In genomic region chr12:50558231-50558630, GRCm38 (mm10) we compare ENCODE assay signal across 20 mouse cellular contexts.
DNase-seq lines count a peak whose midpoint lies in the region; ATAC-seq and TF ChIP-seq lines count a peak whose summit lies in the region.
"Had no signal": no experiment of that assay in that cellular context is flagged by ENCODE, and none has a peak within 500 bp of the region (broad histone marks: within the 10 kb centered on the region; RNA-seq: fewer than 3 reads in every experiment).

No protein-coding gene starts in this region.

- peak overlapping the region; percentile 31; the same call in 1 of the 2 replicates for H3K27ac ChIP-seq in gastrocnemius, adult 2 months
- H3K27ac ChIP-seq in layer of hippocampus, adult 2 months: peak overlapping the region; percentile 24; the same call in 1 of the 2 replicates
- H3K27ac ChIP-seq: hindbrain, embryonic 12.5 days; left cerebral cortex, adult 2 months; neural tube, embryonic 15.5 days; stomach, postnatal 0 days had no signal

- intact Hi-C loops in gastrocnemius, adult 2 months (cut with DNase I): no loop called here

- ATAC-seq in erythroid progenitor cell, adult 5-6 weeks (replicated peaks; ENCODE audit: low FRiP score, poor library complexity, severe bottlenecking): no peak
- ATAC-seq: forebrain, embryonic 14.5 days had no signal

- no peak overlapping the region for H3K4me3 ChIP-seq in gastrocnemius, adult 2 months
- no peak overlapping the region for H3K4me3 ChIP-seq in layer of hippocampus, adult 2 months
- H3K4me3 ChIP-seq: erythroblast, embryonic 14.5 days; hindbrain, embryonic 12.5 days; left cerebral cortex, adult 2 months; neural tube, embryonic 15.5 days had no signal

- TF ChIP-seq CTCF in gastrocnemius, adult 2 months (IDR thresholded peaks at IDR 0.05): peak; percentile 24; the same call in 1 of the 2 replicates
- peak; percentile 49 for TF ChIP-seq CTCF in layer of hippocampus, adult 2 months (conservative IDR thresholded peaks at IDR 0.05)

- no peak for DNase-seq in gastrocnemius, adult 2 months
- DNase-seq in gastrocnemius, postnatal 4 days (ENCODE audit: low spot score in 2 of 2): no peak
- DNase-seq in layer of hippocampus, adult 2 months (ENCODE audit: low spot score in 2 of 2): no peak
- DNase-seq in layer of hippocampus, postnatal 25 days (ENCODE audit: extremely low spot score in 1 of 2, low spot score in 1 of 2): no peak
- DNase-seq in retina, postnatal 1 day: peak; percentile 10
- DNase-seq in retina, embryonic 14.5 days (ENCODE audit: low spot score): no peak
- DNase-seq in cerebellum, postnatal 4 days (ENCODE audit: low spot score in 2 of 2): no peak
- DNase-seq: cerebellum, adult 9-11 months; heart, postnatal 10 days; kidney, postnatal 10 days; left cerebral cortex, postnatal 4 days; lung, adult 18-20 months; midbrain, embryonic 14.5 days had no signal
